Mouse (Mus musculus) bone marrow, adult 2 months (tissue): ENCODE measurements around the gene Bhlhe23.

ENCODE experiments used
- CTCF ChIP-seq: fragments of 200-500 bp; IDR thresholded peaks from 2 replicates; pipeline ENCODE4 v1.5.1; 2011; ENCODE audit warnings: low read length, control low read depth; ENCODE audit not compliant: control insufficient read depth, insufficient read depth
- POLR2A ChIP-seq: fragments of 200-500 bp; IDR thresholded peaks from 2 replicates; pipeline ENCODE4 v1.6.1; 2011; ENCODE audit warnings: low read depth, mild to moderate bottlenecking, control low read depth, low read length, borderline replicate concordance; ENCODE audit not compliant: control insufficient read depth

DNA sequence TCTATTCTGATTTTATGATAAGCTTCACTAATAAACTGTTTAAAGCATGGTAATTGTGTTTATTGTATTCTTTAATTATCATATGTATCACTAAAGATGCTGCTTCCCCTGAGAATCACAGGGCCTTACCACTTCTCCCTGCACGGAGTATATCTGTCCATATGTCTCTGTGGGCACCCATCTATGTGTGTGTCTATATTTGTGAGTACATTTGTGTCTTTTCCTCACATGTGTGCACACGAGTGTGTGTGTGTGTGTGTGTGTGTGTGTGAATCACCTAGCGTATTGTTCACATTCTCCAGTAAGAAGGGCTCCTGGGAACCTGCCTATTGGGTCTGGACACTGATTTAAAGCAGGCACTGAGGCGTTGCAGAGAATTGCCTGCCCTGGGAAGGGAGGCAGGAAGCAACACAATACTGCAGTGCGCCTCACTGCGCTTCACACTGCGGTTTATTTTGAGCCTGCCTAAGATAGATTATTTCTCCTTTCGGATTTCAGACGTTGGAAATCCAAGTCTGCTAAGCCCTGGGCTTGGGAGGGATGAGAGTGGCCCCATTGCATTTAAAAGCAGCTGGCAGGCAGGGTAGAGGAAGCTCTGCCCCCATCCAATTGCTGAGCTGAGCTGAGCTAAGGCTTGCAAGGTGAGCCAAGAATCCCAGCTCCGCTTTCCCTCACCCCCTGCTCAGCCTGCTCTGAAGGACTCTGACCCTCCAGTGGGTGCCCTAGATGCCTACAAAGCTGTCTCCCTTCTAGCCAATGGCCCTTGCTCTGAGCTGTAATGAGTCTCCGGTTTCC is 48.6 kb upstream of the Bhlhe23 start:
- TF ChIP-seq POLR2A: no peak
- no peak for TF ChIP-seq CTCF
